Mouse (Mus musculus): ENCODE data around the gene Aldoc. TPM values are rescaled to one million over a fixed set of nuclear protein-coding genes. Genes with fewer than 3 reads are reported as not detected.
A peak's percentile ranks its signal among the peaks of the same experiment; 100 is the strongest.

The Aldoc gene
- polyA plus RNA-seq, 1 experiment from 2014 or later = 3.3 TPM

- peaks cover 53% of the 10 kb centered on the region for H3K36me3 ChIP-seq (replicated peaks)
- DNase-seq (ENCODE audit: extremely low spot score, low spot score) = peak; percentile 72
- H3K27ac ChIP-seq = peak within 1 kb of the TSS; percentile 97
- H3K4me3 ChIP-seq = peak within 1 kb of the TSS; percentile 78
- H3K9me3 ChIP-seq = no peaks in the 10 kb centered on the region
- WGBS = 2% methylated on average over 65 of the region's 66 CpGs
- peaks cover 58% of the 10 kb centered on the region for H3K4me1 ChIP-seq
- H3K27me3 ChIP-seq (ENCODE audit: poor library complexity, severe bottlenecking) = no peaks in the 10 kb centered on the region
Observed at GRCm38 (mm10) chr11:78343381-78344327, 20.9 kb downstream of the Aldoc start, which contains the start of gene Unc119. Gene Unc119 (plus strand): TSS chr11:78343482.

GRCm38 (mm10) chr11:78344328-78344889 is 21.6 kb downstream of the Aldoc start:
- peak overlapping the region; percentile 78 for H3K4me3 ChIP-seq
- H3K27ac ChIP-seq = peak overlapping the region; percentile 97
- peaks cover 53% of the 10 kb centered on the region for H3K36me3 ChIP-seq (replicated peaks)
- H3K27me3 ChIP-seq (ENCODE audit: poor library complexity, severe bottlenecking) = no peaks in the 10 kb centered on the region
- 82% methylated on average over 6 of the region's 6 CpGs for WGBS
- no peak for DNase-seq (ENCODE audit: extremely low spot score, low spot score)
- no peaks in the 10 kb centered on the region for H3K9me3 ChIP-seq
- H3K4me1 ChIP-seq = peaks cover 59% of the 10 kb centered on the region

GRCm38 (mm10) chr11:78344890-78345715 is 22.3 kb downstream of the Aldoc start:
- DNase-seq (ENCODE audit: extremely low spot score, low spot score) = no peak
- Histone ChIP-seq H3K4me3 (peak overlapping the region; percentile 78; the same call in 1 of the 2 replicates), H3K9me3 (no peaks in the 10 kb centered on the region), H3K27me3 (ENCODE audit: poor library complexity, severe bottlenecking) (no peaks in the 10 kb centered on the region), H3K36me3 (replicated peaks) (peaks cover 53% of the 10 kb centered on the region), H3K27ac (no peak overlapping the region), H3K4me1 (peaks cover 59% of the 10 kb centered on the region)
- WGBS = 67% methylated on average over 8 of the region's 8 CpGs

- peaks cover 59% of the 10 kb centered on the region for H3K4me1 ChIP-seq
- no peak for DNase-seq (ENCODE audit: extremely low spot score, low spot score)
- peaks cover 47% of the 10 kb centered on the region for H3K36me3 ChIP-seq (replicated peaks)
- 82% methylated on average over 7 of the region's 7 CpGs for WGBS
- peak overlapping the region; percentile 13; the same call in 1 of the 2 replicates for H3K27ac ChIP-seq
- H3K4me3 ChIP-seq = no peak overlapping the region
- H3K9me3 ChIP-seq = no peaks in the 10 kb centered on the region
- no peaks in the 10 kb centered on the region for H3K27me3 ChIP-seq (ENCODE audit: poor library complexity, severe bottlenecking)
Observed at GRCm38 (mm10) chr11:78345801-78346200, 23.0 kb downstream of the Aldoc start.

- Histone ChIP-seq H3K4me1 (peaks cover 59% of the 10 kb centered on the region), H3K4me3 (no peak overlapping the region), H3K27me3 (ENCODE audit: poor library complexity, severe bottlenecking) (no peaks in the 10 kb centered on the region), H3K27ac (no peak overlapping the region), H3K9me3 (no peaks in the 10 kb centered on the region), H3K36me3 (replicated peaks) (peaks cover 40% of the 10 kb centered on the region)
- DNase-seq (ENCODE audit: extremely low spot score, low spot score) = no peak
- WGBS = 75% methylated on average over 6 of the region's 6 CpGs
Observed at GRCm38 (mm10) chr11:78346326-78347069, 23.7 kb downstream of the Aldoc start.

GRCm38 (mm10) chr11:78347070-78347754 is 24.4 kb downstream of the Aldoc start:
- H3K27ac ChIP-seq = no peak overlapping the region

GRCm38 (mm10) chr11:78347908-78348307 is 25.1 kb downstream of the Aldoc start:
- 82% methylated on average over 9 of the region's 9 CpGs for WGBS
- H3K4me1 ChIP-seq = peaks cover 55% of the 10 kb centered on the region
- DNase-seq (ENCODE audit: extremely low spot score, low spot score) = no peak
- H3K36me3 ChIP-seq (replicated peaks) = peaks cover 34% of the 10 kb centered on the region
- no peaks in the 10 kb centered on the region for H3K9me3 ChIP-seq
- no peak overlapping the region for H3K4me3 ChIP-seq
- no peak overlapping the region for H3K27ac ChIP-seq
- no peaks in the 10 kb centered on the region for H3K27me3 ChIP-seq (ENCODE audit: poor library complexity, severe bottlenecking)

More at GRCm38 (mm10) chr11:78347070-78347754, 24.4 kb downstream of the Aldoc start:
- no peaks in the 10 kb centered on the region for H3K9me3 ChIP-seq
- H3K4me3 ChIP-seq = no peak overlapping the region
- peak; percentile 71 for DNase-seq (ENCODE audit: extremely low spot score, low spot score)
- H3K27me3 ChIP-seq (ENCODE audit: poor library complexity, severe bottlenecking) = no peaks in the 10 kb centered on the region
- peaks cover 59% of the 10 kb centered on the region for H3K4me1 ChIP-seq
- WGBS = 90% methylated on average over 10 of the region's 10 CpGs
- H3K36me3 ChIP-seq (replicated peaks) = peaks cover 34% of the 10 kb centered on the region

GRCm38 (mm10) chr11:78348474-78348873 is 25.7 kb downstream of the Aldoc start:
- Histone ChIP-seq H3K27ac (no peak overlapping the region), H3K27me3 (ENCODE audit: poor library complexity, severe bottlenecking) (no peaks in the 10 kb centered on the region), H3K9me3 (no peaks in the 10 kb centered on the region), H3K4me3 (no peak overlapping the region), H3K36me3 (replicated peaks) (peaks cover 34% of the 10 kb centered on the region), H3K4me1 (peaks cover 50% of the 10 kb centered on the region)
- DNase-seq (ENCODE audit: extremely low spot score, low spot score) = no peak
- WGBS = 64% methylated on average over 7 of the region's 7 CpGs

- H3K9me3 ChIP-seq = no peaks in the 10 kb centered on the region
- H3K36me3 ChIP-seq (replicated peaks) = peaks cover 34% of the 10 kb centered on the region
- WGBS = 90% methylated on average over 4 of the region's 4 CpGs
- H3K4me1 ChIP-seq = peaks cover 38% of the 10 kb centered on the region
- H3K4me3 ChIP-seq = no peak overlapping the region
- H3K27ac ChIP-seq = no peak overlapping the region
- H3K27me3 ChIP-seq (ENCODE audit: poor library complexity, severe bottlenecking) = no peaks in the 10 kb centered on the region
- no peak for DNase-seq (ENCODE audit: extremely low spot score, low spot score)
Observed at GRCm38 (mm10) chr11:78349441-78350358, 26.9 kb downstream of the Aldoc start.

- Histone ChIP-seq H3K4me1 (peaks cover 6% of the 10 kb centered on the region; the same call in 1 of the 2 replicates), H3K27me3 (ENCODE audit: poor library complexity, severe bottlenecking) (no peaks in the 10 kb centered on the region), H3K9me3 (no peaks in the 10 kb centered on the region), H3K4me3 (no peak overlapping the region), H3K36me3 (replicated peaks) (peaks cover 21% of the 10 kb centered on the region), H3K27ac (no peak overlapping the region)
- no peak for DNase-seq (ENCODE audit: extremely low spot score, low spot score)
- 86% methylated on average over 1 of the region's 1 CpGs for WGBS
Observed at GRCm38 (mm10) chr11:78353081-78353480, 30.3 kb downstream of the Aldoc start.

GRCm38 (mm10) chr11:78354905-78355304 is 32.1 kb downstream of the Aldoc start:
- no peak for DNase-seq (ENCODE audit: extremely low spot score, low spot score)
- Histone ChIP-seq H3K27ac (no peak overlapping the region), H3K9me3 (no peaks in the 10 kb centered on the region), H3K36me3 (replicated peaks) (peaks cover 3% of the 10 kb centered on the region; the same call in 1 of the 2 replicates), H3K4me1 (peaks cover 7% of the 10 kb centered on the region), H3K4me3 (no peak overlapping the region), H3K27me3 (ENCODE audit: poor library complexity, severe bottlenecking) (peaks cover 15% of the 10 kb centered on the region)
- WGBS = 91% methylated on average over 6 of the region's 6 CpGs
